Mouse (Mus musculus) c-Kit-positive CD71-negative TER-119-negative erythroid progenitor cells, embryonic 14.5 days (primary cell): ENCODE results near the gene Donson.

Experiments
- DNase-seq: peaks from one replicate; pipeline ENCODE4 v3.0.0-alpha.2; 2013; ENCODE audit warnings: low read depth

Gene Donson

GRCm38 (mm10) chr16:91640171-91640570, 48.4 kb downstream of the Donson start:
- DNase-seq: no peak

GRCm38 (mm10) chr16:91639636-91640035, 48.9 kb downstream of the Donson start:
- DNase-seq: no peak

DNA sequence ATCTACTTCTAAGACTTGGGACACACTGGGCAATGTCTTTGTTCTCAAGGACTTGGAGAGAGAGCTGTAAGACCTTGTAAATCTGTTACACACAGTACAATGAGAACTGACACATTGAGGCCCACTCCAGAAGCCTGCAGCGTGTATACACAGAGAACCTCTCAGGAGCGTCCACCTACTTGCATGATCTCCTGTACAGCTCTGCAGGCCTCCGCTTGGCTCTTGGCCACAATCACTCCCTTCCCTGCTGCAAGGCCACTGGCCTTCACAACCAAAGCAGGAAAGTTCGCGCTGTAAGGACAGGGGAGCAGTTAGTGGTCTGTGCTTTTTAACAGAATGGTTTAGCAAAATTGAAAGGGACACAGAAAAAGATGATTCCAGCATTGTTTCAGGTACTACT, 49.4 kb downstream of the Donson start:
- no peak for DNase-seq

- DNase-seq: no peak
Observed at GRCm38 (mm10) chr16:91633641-91634040, 54.9 kb downstream of the Donson start.

GRCm38 (mm10) chr16:91632940-91633339, 55.6 kb downstream of the Donson start:
- DNase-seq: no peak

GRCm38 (mm10) chr16:91632439-91632838, 56.1 kb downstream of the Donson start:
- no peak for DNase-seq

DNA sequence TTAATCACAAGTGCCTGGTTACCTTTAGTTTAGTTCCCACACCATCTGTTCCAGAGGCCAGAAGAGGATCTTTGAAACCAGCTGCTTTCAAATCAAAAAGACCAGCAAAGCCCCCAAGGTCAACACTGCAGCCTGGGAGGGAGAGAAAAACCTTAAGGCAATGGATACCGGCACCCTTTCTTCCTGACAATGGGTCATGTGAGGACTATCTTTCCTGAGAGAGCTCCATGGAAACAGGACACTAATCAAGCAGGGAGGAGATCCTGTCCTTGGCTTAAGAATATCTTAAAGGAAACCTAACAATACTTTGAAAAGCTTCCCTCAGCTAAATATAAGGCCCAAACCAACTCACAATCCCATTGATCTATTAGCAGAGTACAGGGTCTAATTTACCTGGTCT, 58.0 kb downstream of the Donson start:
- DNase-seq: no peak

- no peak for DNase-seq
Observed at GRCm38 (mm10) chr16:91629749-91630148, 58.8 kb downstream of the Donson start.

DNA sequence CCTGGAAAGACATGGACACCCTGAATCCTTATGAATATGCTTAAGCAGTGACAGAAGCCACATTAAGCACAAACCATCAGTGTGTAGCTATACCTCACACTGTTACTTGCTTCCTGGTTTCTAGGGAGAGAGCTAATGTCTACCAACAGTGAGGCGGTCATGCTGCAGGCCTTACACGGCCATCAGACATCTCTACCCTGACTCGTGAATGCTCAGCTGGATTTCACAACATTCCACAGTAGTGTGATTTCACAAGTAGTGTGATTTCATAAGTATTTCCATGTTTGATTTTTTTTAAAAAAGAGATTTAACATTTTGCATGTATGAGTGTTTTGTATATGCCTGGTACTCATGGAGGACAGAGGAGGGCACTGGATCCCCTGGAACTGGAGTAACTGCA, 59.9 kb downstream of the Donson start:
- DNase-seq: no peak

- DNase-seq: no peak
Observed at GRCm38 (mm10) chr16:91627831-91628230, 60.7 kb downstream of the Donson start.
